Mouse (Mus musculus) intestine, embryonic 14.5 days (tissue): Measurements from ENCODE around the gene Slc6a20a. TPM values are rescaled to one million over a fixed set of nuclear protein-coding genes. Genes with fewer than 3 reads are reported as not detected.

Source experiments
- ATAC-seq: fragments of 200-750 bp; cut with Nextera tagmentation; replicated peaks from 2 replicates; pipeline ENCODE4 v1.8.0; 2017; ENCODE audit warnings: low read depth, moderate number of reproducible peaks, moderate TSS enrichment, moderate library complexity; ENCODE audit not compliant: low FRiP score, low TSS enrichment
- DNase-seq: peaks from one replicate; pipeline ENCODE4 v3.0.0-alpha.2; 2018; ENCODE audit warnings: low spot score
- H3K27ac ChIP-seq: fragments of 300-500 bp; sonication (generic); 2 replicates; pipeline ENCODE4 v1.5.1; 2014; ENCODE audit warnings: low read depth, mild to moderate bottlenecking, control low read depth
- H3K27me3 ChIP-seq: fragments of 300-500 bp; sonication (generic); replicated peaks from 2 replicates; pipeline ENCODE4 v1.6.1; 2014; ENCODE audit warnings: low read length, control low read depth; ENCODE audit not compliant: control insufficient read depth, insufficient read depth
- H3K36me3 ChIP-seq: fragments of 300-500 bp; sonication (generic); 2 replicates; pipeline ENCODE4 v1.6.1; 2014; ENCODE audit warnings: low read length, control low read depth; ENCODE audit not compliant: control insufficient read depth, insufficient read depth
- H3K4me1 ChIP-seq: fragments of 300-500 bp; sonication (generic); replicated peaks from 2 replicates; pipeline ENCODE4 v1.6.1; 2014; ENCODE audit warnings: low read length, control low read depth, mixed read lengths; ENCODE audit not compliant: control insufficient read depth, insufficient read depth
- H3K4me2 ChIP-seq: fragments of 300-500 bp; sonication (generic); 2 replicates; pipeline ENCODE4 v1.6.1; 2014; ENCODE audit warnings: low read length
- H3K4me3 ChIP-seq: fragments of 300-500 bp; sonication (generic); 2 replicates; pipeline ENCODE4 v1.5.1; 2014; ENCODE audit warnings: low read depth, low read length, control low read depth, mixed read lengths
- H3K9ac ChIP-seq: fragments of 300-500 bp; sonication (generic); 2 replicates; pipeline ENCODE4 v1.6.1; 2014; ENCODE audit warnings: mild to moderate bottlenecking, low read length
- H3K9me3 ChIP-seq: fragments of 300-500 bp; sonication (generic); 2 replicates; pipeline ENCODE4 v1.6.1; 2016; ENCODE audit warnings: low read length, control low read depth; ENCODE audit not compliant: control insufficient read depth
- WGBS: fragments of 180-500 bp; shearing (Covaris S2); extraction: QIAGEN DNeasy Blood & Tissue Kit; methylation state at CpG from one replicate; pipeline ENCODE4 v1.1.7; 2014; 5-methylcytosine and 5-hydroxymethylcytosine counted together
- polyA plus RNA-seq: library from polyadenylated mRNA; unstranded; fragments of >200 nt; fragmentation: Nextera tagmentation; extraction: Ambion mirVana; gene quantifications from 2 replicates; pipeline ENCODE4 v1.2.1, GENCODE M21; 2014

The Slc6a20a gene
- polyA plus RNA-seq, 1 experiment from 2014 or later, result 3.6 TPM

DNA sequence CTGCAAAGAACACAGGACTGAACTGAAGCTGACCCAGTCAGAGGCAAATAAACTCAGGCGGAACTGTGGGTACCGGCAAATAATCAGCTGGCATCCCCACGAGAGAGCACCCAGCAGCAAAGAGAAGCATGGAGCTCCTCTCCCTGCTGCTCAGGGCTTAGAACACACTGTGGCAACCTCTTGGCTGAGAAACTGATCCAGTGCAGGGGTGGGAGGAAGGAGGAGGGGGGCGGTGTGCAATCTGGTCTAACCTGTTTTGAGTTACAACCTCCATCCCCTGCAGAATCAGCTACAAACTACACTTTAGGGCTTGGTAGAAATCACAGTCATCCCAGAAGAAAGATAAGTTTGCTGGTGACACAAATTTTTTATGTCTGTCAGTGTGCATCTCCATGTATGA, 27.3 kb downstream of the Slc6a20a start:
- 47% methylated on average over 4 of the region's 4 CpGs for WGBS
- no peaks in the 10 kb centered on the region for H3K4me1 ChIP-seq
- ATAC-seq, result 0 out of 2 replicates have a peak, but pooled peaks have one; percentile 71
- H3K36me3 ChIP-seq, result no peaks in the 10 kb centered on the region
- H3K27ac ChIP-seq, result no peak overlapping the region
- H3K4me3 ChIP-seq, result no peak overlapping the region
- H3K27me3 ChIP-seq, result no peaks in the 10 kb centered on the region
- H3K9me3 ChIP-seq, result no peaks in the 10 kb centered on the region
- H3K9ac ChIP-seq, result no peak overlapping the region
- no peak for DNase-seq
- H3K4me2 ChIP-seq, result no peak overlapping the region

DNA sequence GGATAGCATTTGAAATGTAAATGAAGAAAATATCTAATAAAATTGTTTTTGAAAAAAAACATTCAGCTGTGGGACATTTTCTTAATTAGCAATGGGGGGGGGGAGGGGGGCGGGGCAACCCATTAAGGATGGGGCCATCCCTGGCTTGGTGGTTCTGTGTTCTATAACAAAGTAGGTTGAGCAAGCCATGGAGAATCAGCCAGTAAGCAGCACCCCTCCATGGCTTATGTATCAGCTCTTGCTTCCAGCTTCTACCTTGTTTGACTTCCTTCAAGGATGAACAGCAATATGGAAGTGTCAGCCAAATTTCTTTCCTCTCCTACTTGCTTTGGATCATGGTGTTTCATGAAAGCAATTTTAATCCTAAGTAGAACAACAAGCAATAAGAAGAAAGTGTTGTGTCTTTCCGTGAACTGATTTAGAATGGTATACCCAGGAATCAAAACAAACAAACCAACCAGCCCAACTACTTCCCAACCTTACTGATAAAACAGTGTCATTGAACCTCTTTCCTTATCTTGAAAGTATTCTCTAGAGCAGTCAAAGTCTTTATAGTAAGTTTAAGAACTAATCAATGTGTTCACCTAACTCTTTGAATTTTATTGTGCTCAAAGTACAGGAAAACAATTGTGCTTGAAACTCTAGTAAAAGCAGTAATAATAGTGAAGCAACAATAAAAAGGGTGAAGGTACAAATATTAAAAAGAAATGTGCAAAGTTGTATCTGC, 28.7 kb downstream of the Slc6a20a start:
- Histone ChIP-seq H3K4me3 (no peak overlapping the region), H3K4me2 (no peak overlapping the region), H3K9ac (no peak overlapping the region), H3K27ac (no peak overlapping the region), H3K27me3 (no peaks in the 10 kb centered on the region), H3K9me3 (no peaks in the 10 kb centered on the region), H3K36me3 (no peaks in the 10 kb centered on the region), H3K4me1 (no peaks in the 10 kb centered on the region)
- DNase-seq (no peak), ATAC-seq (no peak)
- WGBS, result 75% methylated on average over 2 of the region's 2 CpGs

DNA sequence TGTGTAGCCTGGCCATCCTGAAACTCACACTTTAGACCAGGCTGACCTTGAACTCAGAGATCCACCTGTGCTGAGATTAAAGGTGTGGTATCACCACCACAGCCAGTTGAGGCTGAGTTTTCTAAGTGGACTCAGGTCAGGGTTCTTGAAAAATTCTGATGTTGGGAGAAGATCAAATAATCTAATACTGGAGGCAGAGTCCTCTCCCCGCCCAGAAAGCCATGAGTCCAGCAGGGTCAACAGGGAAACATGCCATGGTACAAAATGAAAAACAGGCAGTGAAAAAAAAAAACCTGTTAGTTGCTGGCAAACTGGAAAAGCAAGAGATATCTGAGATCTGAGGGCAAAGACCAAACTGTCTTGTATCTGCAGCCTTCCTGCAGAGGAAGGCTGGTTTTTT, 38.6 kb downstream of the Slc6a20a start:
- H3K4me2 ChIP-seq, result no peak overlapping the region
- 63% methylated on average over 1 of the region's 1 CpGs for WGBS
- no peaks in the 10 kb centered on the region for H3K9me3 ChIP-seq
- DNase-seq (no peak), ATAC-seq (no peak)
- H3K4me3 ChIP-seq, result no peak overlapping the region
- no peaks in the 10 kb centered on the region for H3K36me3 ChIP-seq
- no peak overlapping the region for H3K27ac ChIP-seq
- no peaks in the 10 kb centered on the region for H3K27me3 ChIP-seq
- H3K4me1 ChIP-seq, result no peaks in the 10 kb centered on the region
- H3K9ac ChIP-seq, result no peak overlapping the region

DNA sequence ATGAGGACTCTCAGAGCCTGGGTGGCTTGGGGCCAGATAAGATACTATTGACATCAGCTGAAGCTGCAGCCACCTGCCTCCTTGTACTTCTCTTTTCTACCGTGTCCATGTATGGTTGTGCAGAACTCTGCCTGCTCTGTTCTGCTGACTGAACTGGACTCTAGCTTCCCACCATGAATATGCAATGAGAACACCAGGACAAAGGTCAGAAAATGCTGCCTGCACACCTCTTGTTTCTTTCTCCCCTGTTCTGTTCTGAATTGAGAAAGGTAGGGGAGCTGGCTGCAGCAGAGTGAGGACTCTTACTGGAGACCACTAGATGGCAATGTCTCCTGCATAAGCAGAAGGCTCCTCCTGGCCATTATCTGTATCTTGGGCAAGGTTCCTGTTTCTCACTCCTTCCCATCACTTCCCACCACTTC, 40.0 kb downstream of the Slc6a20a start:
- H3K4me2 ChIP-seq, result no peak overlapping the region
- no peaks in the 10 kb centered on the region for H3K27me3 ChIP-seq
- no peak overlapping the region for H3K27ac ChIP-seq
- H3K4me1 ChIP-seq, result no peaks in the 10 kb centered on the region
- H3K9ac ChIP-seq, result no peak overlapping the region
- no peak overlapping the region for H3K4me3 ChIP-seq
- ATAC-seq (peak; percentile 68; the same call in 1 of the 2 replicates), DNase-seq (no peak)
- WGBS, result 76% methylated on average over 1 of the region's 1 CpGs
- H3K9me3 ChIP-seq, result no peaks in the 10 kb centered on the region
- H3K36me3 ChIP-seq, result no peaks in the 10 kb centered on the region

DNA sequence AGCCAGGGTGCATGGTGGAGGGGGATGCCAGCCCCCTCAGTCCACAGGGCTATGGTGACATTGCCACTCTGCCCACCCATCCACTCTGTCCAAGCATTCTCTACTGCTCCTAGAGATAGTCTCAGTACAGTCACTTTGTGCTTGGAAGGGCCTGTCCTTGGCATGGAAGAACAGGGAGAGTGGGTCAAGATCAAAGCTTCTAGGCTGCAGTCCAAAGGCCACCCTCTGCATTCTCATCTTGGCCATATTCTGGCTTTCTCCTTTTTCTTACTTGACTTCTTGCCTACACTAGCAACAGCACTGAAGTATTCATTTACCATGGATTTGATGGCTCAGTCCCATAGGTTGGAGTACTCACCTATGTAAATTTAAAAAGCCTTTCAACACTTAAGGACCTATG, 40.5 kb downstream of the Slc6a20a start:
- Histone ChIP-seq H3K27me3 (no peaks in the 10 kb centered on the region), H3K4me3 (no peak overlapping the region), H3K9me3 (no peaks in the 10 kb centered on the region), H3K27ac (no peak overlapping the region), H3K4me2 (no peak overlapping the region), H3K9ac (no peak overlapping the region), H3K4me1 (no peaks in the 10 kb centered on the region), H3K36me3 (no peaks in the 10 kb centered on the region)
- DNase-seq (no peak), ATAC-seq (no peak)

DNA sequence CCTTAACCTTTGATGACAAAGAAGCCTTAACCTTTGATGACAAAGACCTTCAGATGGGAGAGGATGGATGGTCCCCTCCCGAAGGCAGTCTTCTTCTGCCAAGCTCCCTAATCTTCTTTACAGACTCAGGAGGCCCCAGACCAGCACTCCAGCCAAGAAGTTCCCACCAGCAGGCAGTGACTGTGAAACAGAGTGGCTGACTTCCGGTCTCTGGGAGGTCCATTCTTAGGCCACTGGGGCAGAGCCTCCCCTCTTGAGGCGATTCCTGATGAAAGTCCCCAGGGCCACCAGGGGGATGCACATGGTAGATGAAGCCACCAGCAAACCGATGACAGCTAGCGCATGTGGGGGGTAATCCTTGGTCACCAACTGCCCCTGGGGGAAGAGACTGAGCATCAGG, 41.9 kb downstream of the Slc6a20a start:
- H3K27me3 ChIP-seq, result no peaks in the 10 kb centered on the region
- no peak overlapping the region for H3K4me2 ChIP-seq
- no peak overlapping the region for H3K27ac ChIP-seq
- no peaks in the 10 kb centered on the region for H3K36me3 ChIP-seq
- WGBS, result 77% methylated on average over 5 of the region's 5 CpGs
- ATAC-seq, result no peak
- DNase-seq, result no peak
- no peak overlapping the region for H3K4me3 ChIP-seq
- H3K9me3 ChIP-seq, result no peaks in the 10 kb centered on the region
- H3K4me1 ChIP-seq, result no peaks in the 10 kb centered on the region
- no peak overlapping the region for H3K9ac ChIP-seq

GRCm38 (mm10) chr9:123632993-123633392, 45.7 kb downstream of the Slc6a20a start:
- Histone ChIP-seq H3K36me3 (no peaks in the 10 kb centered on the region), H3K27ac (no peak overlapping the region), H3K4me1 (no peaks in the 10 kb centered on the region), H3K9ac (no peak overlapping the region), H3K9me3 (no peaks in the 10 kb centered on the region), H3K27me3 (no peaks in the 10 kb centered on the region), H3K4me3 (no peak overlapping the region), H3K4me2 (no peak overlapping the region)
- DNase-seq (no peak), ATAC-seq (no peak)
- WGBS, result 79% methylated on average over 3 of the region's 3 CpGs

DNA sequence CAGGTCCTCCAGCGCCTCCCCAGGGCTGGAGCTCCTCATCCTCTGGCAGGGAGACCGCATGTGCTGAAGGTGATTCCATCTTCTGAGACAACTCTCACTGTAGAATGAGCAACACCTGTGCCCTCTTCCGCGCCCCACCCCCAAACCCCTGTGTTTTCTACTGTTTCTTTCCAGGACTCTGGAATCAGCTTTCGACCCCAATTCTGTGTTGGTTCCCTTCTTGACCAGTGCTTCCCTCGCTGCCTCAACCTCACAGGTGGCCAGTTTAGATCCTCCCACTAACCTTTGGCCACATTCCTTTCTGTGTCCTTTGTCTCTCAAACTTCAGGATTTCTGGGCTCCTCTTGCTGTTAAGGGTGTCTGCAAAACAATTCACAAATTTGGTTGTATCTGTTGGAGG, 46.4 kb downstream of the Slc6a20a start, which contains the start of gene Slc6a20b:
Gene Slc6a20b, minus strand, starts transcription at position 285 of the 400 bp plus-strand sequence.
- no peaks in the 10 kb centered on the region for H3K27me3 ChIP-seq
- H3K4me1 ChIP-seq, result no peaks in the 10 kb centered on the region
- WGBS, result 81% methylated on average over 6 of the region's 6 CpGs
- DNase-seq, result no peak
- no peak for ATAC-seq
- no peak within 1 kb of the TSS for H3K27ac ChIP-seq
- H3K36me3 ChIP-seq, result no peaks in the 10 kb centered on the region
- H3K9ac ChIP-seq, result no peak within 1 kb of the TSS
- no peaks in the 10 kb centered on the region for H3K9me3 ChIP-seq
- H3K4me2 ChIP-seq, result no peak within 1 kb of the TSS
- H3K4me3 ChIP-seq, result no peak within 1 kb of the TSS

DNA sequence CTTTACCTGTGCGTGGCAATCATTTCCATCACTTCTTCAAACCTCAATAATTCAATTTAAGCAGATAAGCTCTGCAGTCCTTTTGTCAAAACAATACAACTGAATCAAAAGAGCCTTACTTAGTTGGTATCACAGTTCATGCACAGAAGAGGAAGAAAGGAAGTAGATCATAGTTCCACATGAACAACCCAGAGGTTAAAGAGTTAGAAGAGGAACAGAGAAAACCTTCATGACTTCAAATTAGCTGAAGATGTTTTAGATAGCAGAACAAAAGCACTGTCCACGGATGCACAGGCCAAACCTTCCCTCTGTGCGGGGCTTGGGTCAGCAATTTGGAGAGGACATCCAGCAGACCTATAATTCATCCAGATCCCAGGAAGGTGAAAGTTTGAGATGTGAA, 47.0 kb downstream of the Slc6a20a start:
- Histone ChIP-seq H3K9me3 (no peaks in the 10 kb centered on the region), H3K27me3 (no peaks in the 10 kb centered on the region), H3K27ac (no peak overlapping the region), H3K4me2 (no peak overlapping the region), H3K36me3 (no peaks in the 10 kb centered on the region), H3K9ac (no peak overlapping the region), H3K4me1 (no peaks in the 10 kb centered on the region), H3K4me3 (no peak overlapping the region)
- 84% methylated on average over 3 of the region's 3 CpGs for WGBS
- ATAC-seq (no peak), DNase-seq (no peak)
